Mouse (Mus musculus) embryonic fibroblast, embryonic 13.5 days (primary cell): ENCODE measurements around the gene Pex7. TPM values are rescaled to one million over a fixed set of nuclear protein-coding genes. Genes with fewer than 3 reads are reported as not detected.
"Not testable (repeated sequence)": the region's sequence is repeated elsewhere in the genome, so short reads cannot be mapped to it uniquely, and the experiment has no call there.

Experiments
- H3K27ac ChIP-seq: 2 replicates; pipeline ENCODE4 v1.5.1; 2012; ENCODE audit warnings: low read length, control low read depth, inconsistent platforms; ENCODE audit not compliant: insufficient read depth
- H3K4me1 ChIP-seq: 2 replicates; pipeline ENCODE4 v1.6.1; 2011; ENCODE audit warnings: low read length; ENCODE audit not compliant: control insufficient read depth, insufficient read depth
- H3K4me3 ChIP-seq: 2 replicates; pipeline ENCODE4 v1.5.1; 2011; ENCODE audit warnings: mild to moderate bottlenecking, control low read depth, low read length; ENCODE audit not compliant: insufficient read depth
- CTCF ChIP-seq: IDR thresholded peaks from 2 replicates; pipeline ENCODE4 v1.5.1; 2011; ENCODE audit warnings: mild to moderate bottlenecking, control low read depth, low read length, moderate library complexity, borderline replicate concordance; ENCODE audit not compliant: insufficient read depth
- POLR2A ChIP-seq: IDR thresholded peaks from 2 replicates; pipeline ENCODE4 v1.6.1; 2011; ENCODE audit warnings: low read depth, mild to moderate bottlenecking, control low read depth, low read length, moderate library complexity
- polyA plus RNA-seq: library from polyadenylated mRNA; stranded (reverse); fragments of >200 nt; gene quantifications from 2 replicates; pipeline ENCODE4 v1.2.4, GENCODE M21; 2011; ENCODE audit warnings: low read depth; ENCODE audit not compliant: missing spikeins, insufficient read length

Pex7 gene
- polyA plus RNA-seq, 1 experiment = 13.6 TPM

DNA sequence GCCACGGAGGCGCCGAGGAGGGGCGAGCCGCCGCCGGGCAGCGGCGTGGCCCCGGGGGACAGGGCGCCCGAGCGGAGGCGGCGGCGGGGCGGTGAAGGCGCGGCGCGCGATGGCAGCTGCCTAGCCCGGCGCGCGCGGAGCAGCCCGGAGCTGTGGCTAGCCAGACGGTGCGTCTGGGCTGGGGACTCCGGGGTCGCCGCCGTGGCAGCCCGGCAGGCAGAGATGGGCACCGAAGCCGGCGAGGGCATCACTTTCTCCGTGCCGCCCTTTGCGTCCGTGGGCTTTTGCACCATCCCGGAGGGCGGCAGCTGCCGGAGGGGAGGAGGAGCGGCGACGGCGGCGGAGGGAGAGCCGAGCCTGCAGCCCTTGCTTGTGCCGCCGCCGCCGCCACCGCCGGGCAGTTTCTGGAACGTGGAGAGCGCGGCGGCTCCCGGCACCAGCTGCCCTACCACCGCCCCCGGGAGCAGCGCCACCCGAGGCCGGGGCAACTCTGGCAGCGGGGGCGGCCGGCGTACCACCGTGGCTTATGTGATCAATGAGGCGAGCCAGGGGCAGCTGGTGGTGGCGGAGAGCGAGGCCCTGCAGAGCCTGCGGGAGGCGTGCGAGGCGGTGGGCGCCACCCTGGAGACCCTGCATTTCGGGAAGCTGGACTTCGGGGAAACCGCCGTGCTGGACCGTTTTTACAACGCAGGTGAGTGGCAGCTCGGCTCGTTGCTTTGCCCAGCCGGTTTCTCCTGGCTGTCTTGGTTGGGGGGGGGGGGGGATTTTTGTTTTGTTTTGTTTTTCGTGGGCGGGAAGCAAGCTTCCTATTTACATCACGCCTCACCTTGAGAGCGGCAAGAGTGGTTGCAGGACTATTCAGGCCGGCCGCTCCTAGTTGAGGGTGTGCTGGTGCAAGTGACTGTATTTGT is 27.1 kb upstream of the Pex7 start, which contains the start of gene Map3k5:
Map3k5 (plus strand) TSS at position 89 of the 911 bp plus-strand sequence.
- Histone ChIP-seq H3K4me1 (no peaks in the 10 kb centered on the region; the same call in 1 of the 2 replicates), H3K27ac (no peak within 1 kb of the TSS), H3K4me3 (peak within 1 kb of the TSS; percentile 46)
- TF ChIP-seq POLR2A = no peak
- no peak for TF ChIP-seq CTCF

DNA sequence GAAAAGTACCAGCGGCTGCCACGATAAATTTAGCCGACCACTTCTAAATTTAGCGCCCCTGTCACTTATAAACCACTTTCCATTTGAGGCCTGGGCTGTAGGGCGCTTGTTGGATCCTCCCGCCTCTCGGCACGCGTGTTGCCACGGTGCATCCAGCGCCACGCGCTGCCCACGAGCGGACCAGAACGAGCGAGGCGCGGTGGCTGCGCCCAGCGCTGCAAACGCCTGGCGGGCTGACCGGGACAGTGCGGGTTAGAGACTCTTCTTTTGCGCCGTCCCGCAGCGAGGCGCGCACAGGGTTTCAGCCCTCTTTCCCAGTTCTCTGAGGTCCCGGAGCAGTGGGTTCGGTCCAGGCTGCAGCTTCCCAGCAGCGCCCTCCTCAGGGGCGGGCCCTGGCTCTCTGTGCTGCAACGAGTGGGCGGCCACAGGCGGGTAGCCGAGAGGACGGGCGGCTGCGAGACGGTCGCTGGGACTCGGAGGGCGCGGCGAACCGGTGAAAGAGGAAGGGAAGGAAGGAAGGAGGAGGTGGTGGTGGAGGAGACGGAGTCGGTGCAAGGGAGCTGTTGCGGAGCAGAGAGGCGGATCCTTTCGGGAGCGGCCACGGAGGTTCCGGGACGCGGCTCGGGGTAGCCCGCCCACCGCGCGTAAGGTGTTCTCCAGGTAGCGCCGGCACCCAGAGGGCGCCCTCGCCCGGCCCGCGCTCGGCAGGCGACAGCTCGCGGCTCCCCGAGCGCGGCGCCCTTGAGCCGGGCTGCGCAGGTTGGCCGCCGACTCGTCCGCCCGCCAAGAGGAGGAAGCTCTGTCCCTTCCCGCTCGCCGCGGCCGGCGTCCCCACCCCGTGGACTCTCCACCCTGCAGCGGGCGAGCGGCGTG is 26.3 kb upstream of the Pex7 start:
- H3K27ac ChIP-seq = no peak overlapping the region
- H3K4me1 ChIP-seq = no peaks in the 10 kb centered on the region; the same call in 1 of the 2 replicates
- TF ChIP-seq POLR2A (no peak), CTCF (no peak)
- H3K4me3 ChIP-seq = peak overlapping the region; percentile 46

DNA sequence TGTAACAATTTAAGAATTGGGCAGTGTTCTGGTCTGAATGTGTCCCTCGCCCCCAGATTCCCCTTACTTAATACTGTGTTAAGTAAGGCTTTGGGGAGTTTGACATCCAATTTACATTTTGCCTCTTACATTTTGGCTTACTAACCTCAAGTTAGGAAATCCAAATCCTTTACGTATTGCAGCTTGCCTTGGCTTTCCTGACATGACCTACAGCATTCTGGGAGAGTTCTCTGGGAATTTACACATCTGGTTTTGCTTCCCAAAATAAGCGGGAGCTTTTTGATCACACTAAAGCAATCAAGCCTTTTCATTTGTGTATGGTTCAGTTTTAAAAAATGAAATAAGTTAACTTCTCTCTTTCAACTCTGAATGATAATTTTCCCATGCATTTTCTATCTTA is 25.5 kb upstream of the Pex7 start:
- no peak overlapping the region for H3K4me3 ChIP-seq
- H3K27ac ChIP-seq = no peak overlapping the region
- TF ChIP-seq POLR2A = no peak
- TF ChIP-seq CTCF = no peak
- no peaks in the 10 kb centered on the region; the same call in 1 of the 2 replicates for H3K4me1 ChIP-seq

DNA sequence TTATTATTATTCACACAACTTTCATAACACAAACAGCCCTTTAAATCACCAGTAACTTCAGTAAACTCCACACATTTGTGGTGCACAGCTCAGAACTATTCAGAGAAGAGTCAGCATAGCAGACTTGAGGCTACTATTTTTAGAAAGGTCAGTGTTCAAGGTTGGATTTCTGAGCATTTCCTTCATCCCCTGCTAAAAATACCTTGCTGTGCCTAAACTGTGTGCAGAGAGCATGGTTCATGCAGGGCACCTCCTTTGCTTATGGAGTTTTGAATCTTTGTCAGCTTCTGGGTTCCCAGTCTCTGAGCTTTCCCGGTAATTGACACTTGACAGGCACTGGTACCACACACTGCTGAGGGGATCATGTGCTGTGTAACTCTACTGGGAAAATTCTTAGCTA is 20.7 kb upstream of the Pex7 start:
- no peaks in the 10 kb centered on the region; the same call in 1 of the 2 replicates for H3K4me1 ChIP-seq
- H3K4me3 ChIP-seq = no peak overlapping the region
- no peak overlapping the region for H3K27ac ChIP-seq
- TF ChIP-seq CTCF (no peak), POLR2A (no peak)

DNA sequence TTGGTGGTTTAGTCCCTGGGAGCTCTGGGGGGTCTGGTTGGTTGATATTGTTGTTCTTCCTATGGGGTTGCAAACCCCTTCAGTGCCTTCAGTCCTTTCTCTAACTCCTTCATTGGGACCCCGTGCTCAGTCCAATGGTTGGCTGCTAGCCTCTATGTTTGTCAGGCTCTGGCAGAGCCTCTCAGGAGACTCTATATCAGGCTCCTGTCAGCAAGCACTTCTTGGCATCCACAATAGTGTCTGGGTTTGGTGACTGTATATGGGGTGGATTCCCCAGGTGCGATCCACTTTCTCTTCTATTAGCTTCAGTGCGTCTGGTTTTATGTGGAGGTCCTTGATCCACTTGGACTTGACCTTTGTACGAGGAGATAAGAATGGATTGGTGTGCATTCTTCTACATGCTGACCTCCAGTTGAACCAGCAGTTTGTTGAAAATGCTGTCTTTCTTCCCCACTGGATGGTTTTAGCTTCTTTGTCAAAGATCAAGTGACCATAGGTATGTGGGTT is 19.0 kb upstream of the Pex7 start:
- not testable (repeated sequence) for H3K4me3 ChIP-seq, H3K4me1 ChIP-seq, H3K27ac ChIP-seq

DNA sequence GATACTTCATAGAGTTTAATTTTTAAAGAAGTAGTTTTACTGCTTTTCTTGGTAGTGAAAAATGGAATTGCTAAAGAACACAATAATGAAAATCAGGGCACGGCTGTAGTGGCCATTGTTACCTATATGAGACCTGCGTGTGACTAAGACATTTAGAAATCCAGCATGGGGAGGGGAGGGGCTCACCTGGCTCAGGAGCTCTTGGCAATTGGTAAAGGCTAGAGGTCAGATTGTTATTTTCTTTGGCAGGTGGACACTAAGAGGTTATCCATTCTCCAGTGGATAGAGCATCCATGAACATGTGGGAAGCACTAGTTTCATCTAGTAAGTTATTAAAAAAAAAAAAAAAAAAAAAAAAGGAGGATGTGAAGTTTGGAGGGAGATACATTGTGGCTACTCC is 16.8 kb upstream of the Pex7 start:
- TF ChIP-seq POLR2A (no peak), CTCF (no peak)
- Histone ChIP-seq H3K27ac (no peak overlapping the region), H3K4me3 (no peak overlapping the region), H3K4me1 (no peaks in the 10 kb centered on the region; the same call in 1 of the 2 replicates)

DNA sequence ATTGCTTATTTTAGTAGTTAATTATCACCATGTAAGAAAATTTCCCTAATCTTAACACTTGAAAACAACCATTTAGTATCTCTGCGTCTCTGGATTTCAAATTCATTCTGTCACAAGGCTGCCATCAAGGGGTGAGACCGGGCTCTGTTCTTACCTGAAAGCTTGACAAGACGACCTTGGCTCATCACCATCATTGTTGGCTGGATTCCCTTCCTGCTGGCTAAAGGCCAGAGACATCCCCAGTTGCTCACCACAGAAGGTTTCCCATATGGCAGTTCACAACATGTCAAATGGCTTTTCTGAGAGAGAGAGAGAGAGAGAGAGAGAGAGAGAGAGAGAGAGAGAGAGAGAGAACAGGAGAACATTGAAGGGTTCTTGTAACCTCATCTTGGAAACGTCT is 14.9 kb upstream of the Pex7 start:
- no peak overlapping the region for H3K27ac ChIP-seq
- TF ChIP-seq POLR2A (no peak), CTCF (no peak)
- H3K4me1 ChIP-seq = no peaks in the 10 kb centered on the region
- no peak overlapping the region for H3K4me3 ChIP-seq

DNA sequence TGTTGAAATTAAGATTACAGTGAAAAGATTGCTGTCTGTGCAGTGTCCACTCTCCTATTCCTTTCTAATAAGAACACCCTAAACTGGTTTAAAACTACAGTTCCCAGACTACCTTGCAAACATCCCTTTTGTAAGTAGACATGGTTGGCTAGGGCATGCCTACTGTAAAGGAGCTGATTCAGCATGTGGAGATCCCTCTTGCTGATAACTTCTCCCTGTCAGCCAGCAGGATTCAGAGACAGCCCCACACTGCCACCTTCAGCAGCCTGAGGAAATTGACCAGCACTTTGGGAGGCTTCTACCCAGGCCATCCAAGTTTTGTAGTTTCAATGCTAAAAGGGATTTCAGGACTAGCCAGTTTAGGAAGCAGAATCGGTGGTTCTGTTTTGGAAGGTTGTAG is 7.8 kb upstream of the Pex7 start:
- TF ChIP-seq POLR2A = no peak
- no peak for TF ChIP-seq CTCF
- H3K4me3 ChIP-seq = no peak overlapping the region
- no peak overlapping the region for H3K27ac ChIP-seq
- H3K4me1 ChIP-seq = no peaks in the 10 kb centered on the region

DNA sequence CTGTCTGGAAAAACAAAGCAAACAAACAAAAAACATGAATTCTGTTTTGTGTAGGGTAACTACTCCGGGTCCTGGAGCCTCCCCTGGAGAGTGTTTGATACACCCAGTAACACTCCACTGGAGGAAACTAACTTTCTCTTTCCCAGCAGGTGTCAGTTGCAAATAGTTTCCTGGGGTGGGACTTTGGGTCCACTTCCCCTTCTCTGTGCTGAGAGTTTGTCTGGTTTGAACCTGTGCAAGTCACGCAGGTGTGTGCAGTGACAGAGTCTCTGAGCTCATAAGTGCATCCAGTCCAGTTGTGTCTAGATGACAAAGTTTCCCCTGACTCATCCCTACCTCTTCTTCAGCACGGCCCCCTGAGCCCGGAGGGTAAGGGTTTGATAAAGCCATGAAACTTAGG is 6.3 kb upstream of the Pex7 start:
- Histone ChIP-seq H3K27ac (no peak overlapping the region), H3K4me3 (no peak overlapping the region), H3K4me1 (no peaks in the 10 kb centered on the region)
- TF ChIP-seq POLR2A = no peak
- no peak for TF ChIP-seq CTCF
